Mouse (Mus musculus): ENCODE measurements around the gene Btbd9.

- no peak for TF ChIP-seq MYOD1 (IDR thresholded peaks at IDR 0.05; ENCODE audit: control insufficient read depth, insufficient read length, low read depth)
- TF ChIP-seq CTCF (IDR thresholded peaks at IDR 0.05; ENCODE audit: control insufficient read depth, insufficient read depth, insufficient read length): no peak
- no peak for TF ChIP-seq MYOG (IDR thresholded peaks at IDR 0.05; ENCODE audit: control insufficient read depth, extremely low read depth, insufficient read length)
- TF ChIP-seq USF1 (IDR thresholded peaks at IDR 0.05; ENCODE audit: low read depth): no peak
- TF ChIP-seq MAX (IDR thresholded peaks at IDR 0.05): no peak
- no peak for TF ChIP-seq CEBPB (IDR thresholded peaks at IDR 0.05; ENCODE audit: low read depth)
These were observed 170.3 kb downstream of the Btbd9 start for GRCm38 (mm10) chr17:30406002-30406401.

All from C2C12 (cell line).